Mouse (Mus musculus): ENCODE measurements at regions not wholly inside any gene's neighbourhood (a gene's known extent, or its start where the extent isn't known, plus 50 kb on each side); places are given as distances from the start of the nearest gene placed in this dataset.

DNA sequence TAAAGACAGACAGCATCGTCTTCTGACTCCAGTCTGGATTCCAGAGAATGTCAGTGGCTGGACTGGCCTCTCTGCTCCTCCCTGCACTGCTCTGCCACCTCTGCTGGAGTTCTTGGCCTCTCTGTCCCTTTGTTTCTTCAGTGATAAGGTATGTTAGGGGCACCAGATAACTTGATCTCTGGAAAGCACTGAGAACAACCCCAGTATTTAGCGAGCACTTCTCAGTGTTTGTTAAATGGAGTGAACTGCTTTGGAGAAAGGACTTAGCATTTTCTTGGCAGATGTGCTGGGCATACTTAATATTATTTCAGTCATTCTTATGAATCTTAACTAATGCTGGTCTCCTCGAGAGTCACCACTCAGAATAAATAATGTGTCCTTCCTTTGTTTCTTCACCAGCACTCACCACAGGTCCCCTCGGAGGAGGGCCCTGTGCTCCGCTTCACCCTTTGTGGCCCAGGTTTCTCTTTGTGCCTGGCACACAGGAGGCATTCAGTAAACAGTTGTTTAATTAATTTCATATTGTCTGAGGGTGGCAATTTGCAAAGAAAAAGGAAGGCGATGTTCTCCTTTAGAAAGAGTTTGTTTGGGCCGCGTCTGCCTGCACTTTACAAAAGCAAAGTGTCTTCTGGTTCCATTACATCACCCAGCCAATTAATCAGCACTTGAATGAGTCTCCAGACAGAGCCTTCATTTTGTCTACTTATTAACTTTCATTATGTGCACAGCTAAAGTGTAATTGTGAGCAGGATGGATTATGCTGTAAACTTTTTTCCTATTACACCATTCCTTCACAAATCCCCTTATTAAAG is 307.1 kb upstream of the Adamts16 start:
- no peak for DNase-seq (ENCODE audit: low spot score in 2 of 2)

DNA sequence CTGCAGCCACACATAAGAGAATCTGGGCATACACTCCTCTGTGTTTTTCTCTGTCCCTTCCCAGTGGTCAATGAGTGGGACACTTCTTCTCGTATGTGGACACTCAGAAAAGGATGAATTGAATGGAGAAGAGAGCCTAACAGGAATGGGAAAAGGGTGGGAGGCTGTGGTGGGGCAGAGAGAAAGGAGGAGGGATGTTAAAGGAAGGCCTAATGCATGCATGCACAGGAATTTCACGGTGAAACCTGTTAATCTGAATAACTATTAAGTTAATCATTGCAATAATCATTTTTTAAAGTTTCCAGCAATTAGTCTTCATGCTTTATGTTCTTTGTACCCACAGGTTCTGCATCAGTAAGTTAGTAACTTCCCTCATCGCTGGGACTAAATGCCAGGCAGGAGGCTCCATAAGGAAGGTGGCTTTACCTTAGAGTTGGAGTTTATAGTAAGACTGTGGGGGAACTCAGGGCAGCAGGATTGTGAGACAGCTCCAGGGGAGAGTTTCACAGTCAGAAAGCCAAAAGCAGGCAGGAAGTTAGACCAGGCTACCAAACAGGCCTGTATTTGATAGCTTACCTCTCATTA is 305.3 kb upstream of the Adamts16 start:
- no peak for DNase-seq (ENCODE audit: low spot score in 2 of 2)

DNA sequence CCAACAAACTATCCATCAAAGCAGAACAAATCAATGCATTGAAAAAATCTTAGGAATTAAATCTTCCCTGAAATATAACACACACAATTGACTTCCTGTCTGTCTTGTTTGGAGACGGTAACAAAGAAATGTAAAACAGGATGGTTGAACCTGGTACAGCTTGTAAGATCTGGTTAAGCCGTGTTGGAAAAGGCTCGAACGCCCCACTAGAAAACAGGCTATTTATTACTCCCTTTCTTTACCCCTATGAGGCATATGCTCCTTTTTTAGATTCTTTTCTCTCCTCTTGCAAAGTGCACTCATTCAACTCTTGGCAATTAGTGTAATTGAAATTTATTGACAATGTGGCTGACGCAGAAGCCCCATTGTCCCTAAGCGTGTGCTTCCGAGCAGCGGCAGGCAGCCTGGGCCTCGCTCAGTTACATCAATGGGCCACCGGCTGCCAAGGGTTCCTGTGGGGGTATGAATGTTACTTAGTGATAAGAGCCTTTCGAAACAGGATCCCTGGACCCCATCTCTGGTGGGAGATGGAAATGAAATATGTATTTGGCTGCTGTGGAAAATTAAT is 297.2 kb upstream of the Adamts16 start:
- DNase-seq (ENCODE audit: low spot score in 2 of 2), result no peak

DNA sequence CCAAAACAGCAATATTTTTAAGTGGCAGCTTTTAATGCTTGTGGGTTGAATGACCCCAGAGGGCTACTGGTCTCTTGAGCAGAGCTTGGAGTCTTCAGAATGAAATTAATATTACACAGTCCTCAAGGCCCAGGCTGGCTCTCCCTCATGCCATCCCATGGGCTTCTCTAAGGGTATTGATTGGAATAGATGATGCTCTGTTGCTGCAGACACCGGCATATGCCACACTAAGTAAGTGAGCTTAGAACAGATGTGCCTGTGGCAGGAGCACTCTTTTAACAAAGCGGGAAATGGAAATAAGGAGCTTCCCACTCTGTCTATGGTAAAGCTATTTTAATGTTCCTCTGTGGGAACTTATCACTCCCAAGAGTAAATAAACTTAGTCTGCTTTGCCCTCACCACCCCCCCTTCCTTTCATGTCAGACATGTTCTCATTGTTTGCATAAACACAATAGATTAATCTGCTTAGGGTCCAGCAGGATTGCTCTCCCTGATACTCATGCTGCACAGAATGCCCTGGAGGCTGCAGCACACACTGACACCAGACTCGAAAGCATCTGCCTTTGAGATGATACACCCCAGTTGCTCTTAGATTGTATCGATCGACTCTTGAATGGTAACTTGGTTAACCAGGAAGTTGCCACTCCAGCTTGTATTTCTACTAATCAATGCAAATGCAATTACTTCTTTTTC is 294.5 kb upstream of the Adamts16 start:
- DNase-seq (ENCODE audit: low spot score in 2 of 2), result no peak

DNA sequence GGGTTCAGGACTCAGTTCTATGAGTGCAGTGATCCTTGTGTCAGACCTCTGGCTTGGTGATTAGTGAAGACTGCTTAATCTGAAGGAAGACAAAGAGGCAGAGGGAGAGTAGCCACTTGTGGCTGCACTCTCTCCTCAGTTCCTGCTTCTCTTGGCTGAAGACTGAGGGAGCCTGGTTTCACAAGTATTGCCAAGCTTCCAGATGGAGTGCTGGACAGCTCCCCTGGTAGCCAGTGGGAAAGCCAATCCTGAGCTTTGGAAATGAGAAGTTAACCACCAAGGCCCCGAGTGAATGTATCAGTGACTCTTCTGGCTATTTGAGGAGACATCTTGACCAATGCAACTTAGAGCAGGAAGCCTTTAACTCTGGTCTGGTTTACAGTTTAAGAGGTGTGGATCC is 279.9 kb upstream of the Adamts16 start:
- no peak for DNase-seq (ENCODE audit: low spot score in 2 of 2)

DNA sequence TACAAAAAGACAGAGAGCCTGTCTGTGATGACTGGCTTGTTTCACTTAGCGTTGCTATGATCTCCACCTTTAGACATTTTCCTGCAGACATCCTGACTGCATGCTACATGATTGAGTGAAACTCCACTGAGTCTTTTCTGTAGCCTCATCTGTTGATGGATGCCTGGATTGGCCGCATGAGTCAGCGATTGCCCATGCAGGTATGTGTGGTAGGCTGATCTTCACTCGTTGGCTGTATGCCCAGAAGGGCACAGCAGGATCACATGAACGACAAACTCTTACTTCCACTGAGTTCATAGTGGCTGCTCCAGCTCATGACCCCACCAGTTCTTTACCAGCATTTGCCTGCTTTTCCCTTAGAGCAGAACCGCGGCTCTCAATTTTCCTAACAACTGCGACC is 266.6 kb upstream of the Adamts16 start:
- DNase-seq (ENCODE audit: low spot score in 2 of 2), result no peak

DNA sequence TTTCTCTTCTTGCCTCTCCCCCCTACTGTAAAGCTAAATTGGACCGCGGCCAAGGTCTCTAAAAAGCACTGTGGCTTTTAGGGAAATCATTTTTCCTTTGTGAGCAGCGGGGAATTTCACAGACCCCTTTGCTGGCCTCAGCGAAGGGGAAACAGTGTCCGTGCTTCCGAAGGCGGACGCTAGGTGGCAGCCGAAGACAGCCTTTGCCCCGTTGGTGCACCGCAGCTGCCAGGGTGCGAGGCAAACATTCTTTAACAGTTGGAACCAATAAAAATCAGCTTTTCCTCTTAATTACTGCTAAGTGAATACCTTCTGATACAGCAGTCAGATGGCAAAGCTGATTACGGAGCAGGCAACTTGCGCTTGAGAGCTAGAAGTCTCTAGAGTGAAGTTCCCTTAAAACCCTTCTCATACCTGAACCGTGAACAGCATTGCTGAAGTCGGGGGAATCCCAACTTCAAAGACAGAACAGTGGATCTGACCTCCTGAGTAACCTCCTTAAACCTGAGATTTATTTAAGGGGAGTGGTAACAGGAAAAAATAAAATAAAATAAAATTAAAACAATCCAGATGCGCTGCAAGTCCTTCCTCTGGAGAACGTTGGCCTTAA is 263.7 kb upstream of the Adamts16 start:
- DNase-seq (ENCODE audit: low spot score in 2 of 2), result peak; percentile 38 to 57

DNA sequence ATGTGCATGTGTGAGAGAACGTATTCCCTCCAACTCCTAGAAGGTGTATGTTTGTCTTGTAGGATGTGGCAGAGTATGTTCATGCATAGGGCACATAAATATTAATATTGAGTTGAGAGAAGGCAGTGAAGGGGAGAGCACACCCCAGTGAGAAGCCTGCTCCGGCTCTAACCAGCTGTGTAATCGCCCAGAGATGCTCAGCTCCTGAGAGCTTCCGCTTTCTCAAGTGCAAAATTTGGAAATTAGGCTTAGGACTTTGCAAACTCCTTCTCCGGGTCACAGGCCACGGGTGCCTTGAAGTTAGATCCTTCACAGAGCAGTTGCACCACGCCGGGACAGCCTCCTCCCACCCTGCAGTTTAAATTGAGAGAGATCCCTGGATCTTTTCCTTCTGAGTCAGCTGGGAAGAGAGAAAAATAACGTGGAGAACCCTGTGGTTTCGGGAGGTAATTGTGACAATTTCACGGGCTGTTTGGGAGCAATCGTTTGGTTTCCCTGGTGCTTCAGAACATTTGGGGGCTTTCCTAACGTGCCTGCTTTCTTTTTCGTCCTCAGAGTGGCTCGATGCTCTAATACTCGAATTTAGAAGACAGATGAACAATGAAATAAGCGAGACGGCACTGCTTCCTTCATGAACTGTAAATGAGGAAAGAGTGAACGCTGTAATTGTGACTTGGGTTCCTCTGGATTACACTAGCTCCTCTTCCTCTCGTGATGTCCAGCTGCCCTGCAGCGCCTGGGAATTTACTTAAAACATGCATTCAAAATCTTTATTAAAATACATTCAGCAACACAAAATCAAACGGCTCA is 263.0 kb upstream of the Adamts16 start:
- no peak for DNase-seq (ENCODE audit: low spot score in 2 of 2)

DNA sequence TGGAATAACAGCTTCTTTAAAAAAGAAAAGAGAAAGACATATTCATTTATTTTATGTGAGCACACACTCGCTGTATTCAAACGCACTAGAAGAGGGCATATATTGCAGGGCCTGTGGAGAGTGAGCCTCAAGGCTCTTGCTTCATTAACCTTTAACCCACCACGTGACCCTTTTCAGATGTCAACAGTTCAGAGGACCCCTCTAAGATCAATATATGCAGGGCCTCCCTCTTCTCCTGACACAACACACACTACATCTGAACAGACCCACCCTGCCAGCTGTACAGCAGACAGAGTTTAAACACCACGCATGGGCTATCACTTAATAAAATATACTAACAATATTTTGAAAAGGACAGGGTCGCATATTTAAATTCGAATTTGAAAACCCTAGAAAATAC is 242.7 kb upstream of the Adamts16 start:
- DNase-seq (ENCODE audit: low spot score in 2 of 2), result no peak

DNA sequence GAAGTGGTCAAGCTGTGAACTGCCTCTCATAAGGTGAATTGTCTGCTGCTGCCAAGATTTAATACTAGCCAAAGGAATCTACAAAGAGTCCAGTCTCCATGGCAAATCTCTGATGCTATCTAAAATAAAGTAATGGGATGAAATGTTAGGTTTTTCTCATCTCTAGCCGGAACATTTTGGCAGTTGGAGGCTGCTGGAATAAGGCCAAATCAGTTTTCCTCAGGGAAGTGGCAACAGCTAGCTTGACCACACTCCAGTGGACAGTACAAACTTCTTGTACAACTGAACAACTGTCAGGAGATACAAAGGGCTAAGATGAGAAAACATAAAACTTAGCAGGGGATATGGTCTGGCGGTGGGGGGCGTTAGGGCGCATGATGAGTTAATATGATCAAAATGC is 234.3 kb upstream of the Adamts16 start:
- DNase-seq (ENCODE audit: low spot score in 2 of 2), result no peak

DNA sequence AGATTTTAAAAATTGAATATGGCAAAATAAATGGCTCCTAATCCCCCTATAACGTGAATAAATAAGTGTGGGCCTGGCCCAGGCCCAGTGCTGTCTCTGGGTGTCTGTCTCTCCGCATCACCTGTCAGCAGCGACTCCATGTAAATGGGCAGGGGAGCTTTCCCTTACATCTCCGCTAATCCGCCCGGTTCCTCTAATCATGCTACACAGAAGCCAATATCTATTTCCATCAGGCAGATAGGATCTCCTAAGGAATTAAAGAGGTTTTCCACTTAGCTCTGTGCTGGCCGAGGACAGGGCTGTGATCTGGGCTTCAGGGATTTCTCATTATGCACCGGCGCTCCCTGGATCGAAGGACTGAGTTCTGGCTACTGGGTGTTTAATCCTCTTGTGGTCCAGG is 232.4 kb upstream of the Adamts16 start:
- DNase-seq (ENCODE audit: low spot score in 2 of 2), result no peak

DNA sequence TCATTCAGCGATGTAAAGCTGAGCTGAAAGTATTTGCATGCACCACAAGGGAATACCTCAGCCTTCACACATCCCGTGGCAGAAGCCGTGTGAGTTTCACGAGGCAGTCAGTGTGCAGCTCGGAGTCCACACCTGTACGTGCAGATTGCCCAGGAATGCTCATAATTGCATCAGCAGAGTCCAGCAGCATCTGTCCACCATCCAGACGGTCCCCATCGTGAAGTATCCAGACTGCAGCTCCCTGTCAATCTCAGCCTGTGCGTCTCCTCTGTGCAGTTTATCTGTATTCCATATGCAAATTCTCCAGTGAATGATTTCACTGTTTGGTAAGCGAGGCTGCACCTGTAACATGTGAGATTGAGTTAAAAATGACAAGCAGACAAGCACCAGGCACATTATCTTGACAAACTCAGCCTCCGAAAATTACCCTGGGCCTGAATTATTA is 227.2 kb upstream of the Adamts16 start:
- DNase-seq (ENCODE audit: low spot score in 2 of 2), result no peak

DNA sequence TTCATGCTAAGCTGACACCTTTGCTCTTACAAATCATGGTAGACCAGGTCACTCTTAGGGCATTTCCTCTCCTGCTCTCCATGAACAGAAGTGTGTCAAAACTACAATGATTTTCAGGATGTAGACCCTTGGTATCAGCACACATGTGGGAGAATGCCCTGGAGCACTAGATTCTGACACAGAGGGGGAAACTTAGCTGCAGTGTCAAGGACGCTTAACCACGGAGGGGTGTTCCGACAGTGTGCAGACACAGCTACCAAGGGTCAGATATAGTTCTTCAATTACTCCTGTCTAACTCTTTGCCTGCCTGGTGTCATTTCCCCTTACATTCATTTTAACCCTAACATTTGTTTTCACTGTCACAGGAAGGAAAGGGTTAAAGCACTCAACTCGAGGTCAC is 226.4 kb upstream of the Adamts16 start:
- no peak for DNase-seq (ENCODE audit: low spot score in 2 of 2)

DNA sequence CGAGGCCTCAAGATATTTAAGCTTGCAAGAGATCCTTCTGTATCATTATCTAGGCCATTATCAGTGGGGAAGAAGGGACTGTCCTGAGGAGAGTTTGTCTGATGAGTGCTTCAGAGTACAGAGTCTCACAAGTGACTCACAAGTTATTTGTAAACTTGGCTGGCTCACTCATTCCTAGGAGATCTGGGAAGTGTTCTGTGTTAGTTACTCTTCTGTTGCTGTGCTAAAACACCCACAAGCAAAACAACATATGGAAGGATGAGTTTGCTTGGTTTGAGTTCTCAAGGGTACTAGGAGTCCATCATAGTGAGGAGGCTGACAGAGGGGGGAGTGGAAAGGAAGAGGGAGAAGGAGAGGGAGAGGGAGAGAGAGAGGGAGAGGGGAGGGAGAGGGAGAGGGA is 224.0 kb upstream of the Adamts16 start:
- peak in 1 of 2 experiments; percentile 8 for DNase-seq (ENCODE audit: low spot score in 2 of 2)

DNA sequence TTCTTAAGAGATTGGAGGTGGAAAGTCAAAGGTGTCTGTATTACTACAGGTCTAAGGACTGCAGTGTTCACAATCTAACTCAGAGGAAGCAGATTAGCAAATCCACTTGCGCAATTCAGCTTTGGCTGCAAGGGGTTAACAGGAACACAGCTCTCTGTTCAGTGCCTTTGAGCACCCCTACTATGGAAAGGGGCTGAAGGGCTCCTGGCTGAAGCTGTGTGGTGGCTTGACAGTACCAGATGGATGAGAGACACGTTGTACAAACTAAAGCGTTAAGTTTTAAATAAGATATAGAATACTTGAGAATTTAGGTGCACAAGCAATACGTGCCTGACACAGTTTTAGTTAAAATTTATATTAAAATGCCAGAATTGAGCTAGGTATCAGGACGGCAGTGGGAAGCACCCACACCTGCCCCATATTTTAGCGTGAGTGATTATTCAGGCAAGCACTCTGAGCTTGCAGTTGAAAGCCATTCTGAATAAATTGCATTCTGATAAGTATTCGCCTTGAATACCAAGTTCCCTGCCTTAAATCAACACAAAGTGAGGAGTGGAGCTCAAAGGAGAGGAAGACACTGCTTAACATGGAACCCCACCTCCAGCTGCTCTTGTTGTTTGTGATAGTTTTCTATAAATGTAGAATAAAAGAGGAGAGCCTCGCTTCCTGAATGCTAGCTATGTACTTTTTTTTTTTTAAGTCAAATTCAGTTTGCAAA is 223.1 kb upstream of the Adamts16 start:
- no peak for DNase-seq (ENCODE audit: low spot score in 2 of 2)

DNA sequence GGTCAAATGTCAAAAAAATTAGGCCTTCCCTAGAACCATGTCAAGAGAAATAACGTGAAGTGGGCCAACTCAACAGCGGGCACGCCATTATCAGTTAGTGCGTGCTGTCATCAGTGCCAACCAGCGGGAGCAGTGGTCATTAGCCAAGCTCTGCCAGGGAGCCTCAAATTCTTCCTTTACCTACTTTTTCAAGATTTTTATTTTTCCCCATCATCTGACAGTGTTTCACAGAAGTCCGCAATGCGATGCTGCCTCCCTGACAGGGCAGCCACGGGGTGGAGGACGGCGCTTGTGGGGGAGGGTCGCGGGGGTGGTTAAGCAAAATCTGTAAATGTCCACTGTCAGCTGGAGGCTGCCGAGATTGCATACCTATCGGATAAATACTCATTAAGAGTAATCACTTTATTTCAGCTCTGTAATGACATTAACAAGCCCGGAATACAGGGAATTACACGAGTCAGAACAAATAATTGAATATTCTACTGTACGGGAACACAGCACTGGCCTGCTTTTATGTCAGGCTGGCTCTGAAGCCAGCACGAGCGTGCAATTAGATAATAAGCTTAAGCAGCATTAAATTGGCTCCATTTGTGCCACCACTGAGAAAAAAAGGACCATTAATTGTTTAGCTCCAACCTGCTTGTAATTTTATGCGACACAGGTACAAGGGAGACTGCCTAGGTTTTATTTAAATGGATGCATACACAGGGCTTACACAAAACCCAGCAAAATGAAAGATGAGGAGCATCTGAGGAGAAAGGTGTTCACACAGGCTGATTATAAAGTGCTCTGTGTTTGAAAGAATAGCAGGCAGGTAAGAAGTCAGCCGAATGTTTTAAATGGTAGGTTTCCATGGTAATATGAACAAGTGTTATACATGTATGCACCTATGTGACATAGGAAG is 212.0 kb upstream of the Adamts16 start:
- no peak for DNase-seq (ENCODE audit: low spot score in 2 of 2)

DNA sequence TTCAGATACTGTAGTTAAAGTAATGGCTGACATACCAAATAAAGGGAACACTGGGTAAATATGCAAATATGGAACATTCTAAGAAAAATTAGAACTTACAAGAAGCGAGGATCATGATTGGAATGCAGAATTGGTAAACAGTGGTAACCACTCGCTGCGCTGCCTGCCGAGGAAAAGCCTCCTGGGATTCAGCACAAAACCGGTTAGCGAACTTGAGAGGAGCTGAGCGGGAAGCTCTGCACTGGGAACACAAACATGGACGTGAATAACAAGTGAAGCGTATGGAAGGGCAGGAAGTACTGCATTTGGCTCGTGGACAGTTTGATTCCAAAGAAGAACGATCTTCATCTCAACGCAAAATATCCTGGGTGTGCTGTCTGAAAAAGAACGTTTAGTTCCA is 209.0 kb upstream of the Adamts16 start:
- DNase-seq (ENCODE audit: low spot score in 2 of 2), result no peak

DNA sequence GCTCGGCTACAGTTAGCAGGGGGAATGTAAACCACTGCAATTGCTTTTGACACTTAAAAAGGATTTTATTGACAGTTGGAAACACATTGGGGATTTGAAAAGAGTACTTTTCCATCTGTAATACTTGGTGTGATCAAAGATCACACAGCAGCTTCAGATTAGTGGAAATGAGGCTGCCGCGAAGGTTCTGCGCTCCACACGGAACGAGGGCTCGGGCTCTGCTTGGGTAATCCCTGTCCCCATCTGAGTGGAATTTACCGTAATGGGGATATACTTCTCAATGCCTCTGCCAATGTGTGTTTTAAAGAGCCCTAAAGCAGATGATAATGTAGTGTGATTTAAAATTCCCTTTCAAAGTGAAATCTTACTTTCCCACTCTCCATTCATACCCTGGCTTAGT is 194.4 kb upstream of the Adamts16 start:
- DNase-seq (ENCODE audit: low spot score in 2 of 2), result no peak

DNA sequence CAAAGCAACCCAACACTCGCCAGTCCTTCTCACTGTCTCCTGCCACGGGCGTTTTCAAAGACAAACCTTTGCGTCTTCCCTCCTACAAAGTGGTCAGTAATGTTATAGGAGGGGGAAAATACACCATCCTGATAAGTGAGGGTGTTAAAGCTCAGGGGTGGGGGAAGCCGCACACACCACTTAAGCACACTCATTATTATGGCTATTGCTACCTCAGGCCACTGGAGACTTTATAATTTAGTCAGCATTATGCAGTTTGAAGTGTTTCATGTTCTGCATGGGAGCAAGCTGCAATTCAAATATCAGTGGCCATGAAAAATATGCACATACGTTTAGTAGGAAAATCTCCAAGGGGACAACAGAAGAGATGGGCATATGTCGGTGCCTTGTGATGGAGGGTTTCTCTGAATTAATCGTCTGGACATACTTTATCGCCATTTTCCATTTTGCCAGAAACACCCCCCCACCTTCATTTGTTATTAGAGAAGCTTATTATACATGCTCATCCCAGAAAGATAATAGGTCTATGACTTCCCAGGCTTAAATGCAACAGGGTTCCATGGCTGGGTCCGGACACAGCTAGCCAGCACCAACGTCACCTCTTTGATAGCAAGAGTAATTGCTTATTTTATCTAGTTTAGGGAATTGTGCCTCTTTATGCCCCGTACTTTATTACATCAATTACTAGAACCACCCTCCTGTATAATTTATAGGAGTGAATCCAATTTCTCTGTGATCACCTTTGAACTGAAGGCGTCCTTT is 193.5 kb upstream of the Adamts16 start:
- DNase-seq (ENCODE audit: low spot score in 2 of 2), result no peak

All from right cerebral cortex, postnatal 36 days (tissue).